ENCODE assay signal across 8 mouse cellular contexts in genomic region chrX:145308555-145308954, GRCm38 (mm10). TPM values are rescaled to one million over a fixed set of nuclear protein-coding genes. Genes with fewer than 3 reads are reported as not detected.
DNase-seq lines count a peak whose midpoint lies in the region; ATAC-seq and TF ChIP-seq lines count a peak whose summit lies in the region.

No protein-coding gene starts in this region.

- no peak overlapping the region for H3K9ac ChIP-seq in forebrain, postnatal 0 days
- no peak overlapping the region for H3K9ac ChIP-seq in forebrain, embryonic 13.5 days
- no peak overlapping the region for H3K9ac ChIP-seq in midbrain, embryonic 11.5 days (ENCODE audit: low read length)
- no peak overlapping the region for H3K9ac ChIP-seq in embryonic facial prominence, embryonic 11.5 days (replicated peaks; ENCODE audit: low read length)

- no peak overlapping the region for H3K27ac ChIP-seq in forebrain, postnatal 0 days (ENCODE audit: low read depth, low read length)
- H3K27ac ChIP-seq in forebrain, embryonic 13.5 days, result no peak overlapping the region
- no peak overlapping the region for H3K27ac ChIP-seq in midbrain, embryonic 10.5 days (replicated peaks)
- no peak overlapping the region for H3K27ac ChIP-seq in midbrain, embryonic 11.5 days (ENCODE audit: low read depth, low read length)
- H3K27ac ChIP-seq in embryonic facial prominence, embryonic 11.5 days (replicated peaks; ENCODE audit: low read depth, low read length), result no peak overlapping the region

- H3K36me3 ChIP-seq in forebrain, postnatal 0 days (ENCODE audit: insufficient read depth), result no peaks in the 10 kb centered on the region
- no peaks in the 10 kb centered on the region for H3K36me3 ChIP-seq in forebrain, embryonic 13.5 days (ENCODE audit: poor library complexity, severe bottlenecking)
- H3K36me3 ChIP-seq in midbrain, embryonic 10.5 days, result no peaks in the 10 kb centered on the region
- no peaks in the 10 kb centered on the region for H3K36me3 ChIP-seq in midbrain, embryonic 11.5 days (ENCODE audit: control insufficient read depth, insufficient read depth, low read length)
- no peaks in the 10 kb centered on the region for H3K36me3 ChIP-seq in embryonic facial prominence, embryonic 11.5 days (replicated peaks; ENCODE audit: control insufficient read depth, insufficient read depth, low read depth, low read length)

- TF ChIP-seq CTCF in forebrain, postnatal 0 days (IDR thresholded peaks at IDR 0.05; ENCODE audit: low read depth), result peak; percentile 49

- no peak overlapping the region for H3K4me2 ChIP-seq in forebrain, postnatal 0 days (ENCODE audit: low read depth)
- no peak overlapping the region for H3K4me2 ChIP-seq in forebrain, embryonic 13.5 days
- no peak overlapping the region for H3K4me2 ChIP-seq in midbrain, embryonic 11.5 days
- no peak overlapping the region for H3K4me2 ChIP-seq in embryonic facial prominence, embryonic 11.5 days (ENCODE audit: low read depth, low read length)

- H3K4me3 ChIP-seq in forebrain, postnatal 0 days (ENCODE audit: low read depth, low read length), result no peak overlapping the region
- no peak overlapping the region for H3K4me3 ChIP-seq in forebrain, embryonic 13.5 days
- no peak overlapping the region for H3K4me3 ChIP-seq in midbrain, embryonic 10.5 days
- no peak overlapping the region for H3K4me3 ChIP-seq in midbrain, embryonic 11.5 days (ENCODE audit: low read depth, low read length)
- H3K4me3 ChIP-seq in embryonic facial prominence, embryonic 11.5 days (ENCODE audit: low read depth, low read length), result no peak overlapping the region

- H3K27me3 ChIP-seq in forebrain, postnatal 0 days (ENCODE audit: insufficient read depth, low read length), result no peaks in the 10 kb centered on the region
- no peaks in the 10 kb centered on the region for H3K27me3 ChIP-seq in forebrain, embryonic 13.5 days
- no peaks in the 10 kb centered on the region for H3K27me3 ChIP-seq in midbrain, embryonic 10.5 days (ENCODE audit: low read depth, poor library complexity, severe bottlenecking)
- no peaks in the 10 kb centered on the region for H3K27me3 ChIP-seq in midbrain, embryonic 11.5 days (ENCODE audit: control insufficient read depth, insufficient read depth, low read length)
- H3K27me3 ChIP-seq in embryonic facial prominence, embryonic 11.5 days (ENCODE audit: control insufficient read depth, insufficient read depth, low read length), result no peaks in the 10 kb centered on the region

- WGBS in forebrain, postnatal 0 days, result 59% methylated on average over 1 of the region's 1 CpGs
- 89% methylated on average over 1 of the region's 1 CpGs for WGBS in forebrain, embryonic 13.5 days
- 87% methylated on average over 1 of the region's 1 CpGs for WGBS in midbrain, embryonic 10.5 days
- 64% methylated on average over 1 of the region's 1 CpGs for WGBS in midbrain, embryonic 11.5 days
- WGBS in embryonic facial prominence, embryonic 11.5 days, result 70% methylated on average over 1 of the region's 1 CpGs

- no peaks in the 10 kb centered on the region for H3K4me1 ChIP-seq in forebrain, postnatal 0 days (ENCODE audit: insufficient read depth)
- no peaks in the 10 kb centered on the region for H3K4me1 ChIP-seq in forebrain, embryonic 13.5 days
- H3K4me1 ChIP-seq in midbrain, embryonic 10.5 days, result no peaks in the 10 kb centered on the region
- H3K4me1 ChIP-seq in midbrain, embryonic 11.5 days (ENCODE audit: control insufficient read depth, insufficient read depth, low read length), result no peaks in the 10 kb centered on the region
- no peaks in the 10 kb centered on the region for H3K4me1 ChIP-seq in embryonic facial prominence, embryonic 11.5 days (ENCODE audit: control insufficient read depth, insufficient read depth, low read length)

- ATAC-seq in forebrain, postnatal 0 days, result no peak
- no peak; the same call in 1 of the 2 replicates for ATAC-seq in forebrain, embryonic 13.5 days
- no peak for ATAC-seq in midbrain, embryonic 11.5 days (ENCODE audit: low FRiP score)
- no peak for ATAC-seq in embryonic facial prominence, embryonic 11.5 days (replicated peaks; ENCODE audit: insufficient number of reproducible peaks, low FRiP score, low TSS enrichment, low read depth)
- ATAC-seq in erythroid progenitor cell, adult 5-6 weeks (replicated peaks; ENCODE audit: low FRiP score, poor library complexity, severe bottlenecking), result no peak

- no peaks in the 10 kb centered on the region for H3K9me3 ChIP-seq in forebrain, postnatal 0 days (ENCODE audit: low read length)
- H3K9me3 ChIP-seq in forebrain, embryonic 13.5 days (replicated peaks), result no peaks in the 10 kb centered on the region
- no peaks in the 10 kb centered on the region for H3K9me3 ChIP-seq in midbrain, embryonic 10.5 days (replicated peaks)
- H3K9me3 ChIP-seq in midbrain, embryonic 11.5 days (ENCODE audit: control insufficient read depth, low read length), result no peaks in the 10 kb centered on the region
- H3K9me3 ChIP-seq in embryonic facial prominence, embryonic 11.5 days (replicated peaks; ENCODE audit: control insufficient read depth, low read length), result no peaks in the 10 kb centered on the region

- DNase-seq in forebrain, postnatal 0 days, result no peak
- peak; percentile 11 for DNase-seq in midbrain, embryonic 10.5 days (ENCODE audit: low spot score)
- DNase-seq in midbrain, embryonic 11.5 days (ENCODE audit: low spot score, missing footprints), result no peak
- DNase-seq in embryonic facial prominence, embryonic 11.5 days (ENCODE audit: low spot score), result peak; percentile 17
- peak; percentile 4 for DNase-seq in retina, postnatal 1 day
- no peak for DNase-seq in frontal cortex, postnatal 14 days (ENCODE audit: low spot score in 2 of 2)

RNA-seq across cellular contexts. Expression of gene Lhfpl1, which starts 40.3 kb away (rescaled TPM):
- total RNA-seq in forebrain, postnatal 0 days (2014; rRNA removed), result not detected in 2 replicates
- 0.27 and 0.57 TPM in 2 replicates for polyA plus RNA-seq in forebrain, postnatal 0 days (2015; fragmentation: Nextera tagmentation; extraction: Ambion mirVana)
- 0.09 TPM in 1 of 2 replicates, not detected in the other for polyA plus RNA-seq in forebrain, embryonic 13.5 days (2015; fragmentation: Nextera tagmentation; extraction: Ambion mirVana)
- polyA plus RNA-seq in midbrain, embryonic 10.5 days (2016; fragmentation: Nextera tagmentation; extraction: Ambion mirVana), result 0.24 and 0.48 TPM in 2 replicates
- polyA plus RNA-seq in midbrain, embryonic 11.5 days (2014; fragmentation: Nextera tagmentation; extraction: Ambion mirVana), result 0.22 TPM in 1 of 2 replicates, not detected in the other
- polyA plus RNA-seq in embryonic facial prominence, embryonic 11.5 days (2014; fragmentation: Nextera tagmentation; extraction: Ambion mirVana), result 1.8 and 2.1 TPM in 2 replicates
- total RNA-seq in erythroid progenitor cell, adult 5-6 weeks (2015; ENCODE audit: low replicate concordance), result not detected in 2 replicates
- total RNA-seq in erythroid progenitor cell, adult 5-6 weeks (2017; ENCODE audit: low replicate concordance), result not detected in 2 replicates

Comparison
In these comparisons a context has a peak if more than half of its experiments do, and no peak if none do; other contexts are left out.
1. DNase-seq: peak in midbrain, embryonic 10.5 days (single experiment), embryonic facial prominence, embryonic 11.5 days (single experiment) and retina, postnatal 1 day (single experiment); none in forebrain, postnatal 0 days (single experiment), midbrain, embryonic 11.5 days (single experiment) and frontal cortex, postnatal 14 days (0 of 2).